Mouse (Mus musculus): ENCODE measurements at regions not wholly inside any gene's neighbourhood (a gene's known extent, or its start where the extent isn't known, plus 50 kb on each side); places are given as distances from the start of the nearest gene placed in this dataset.
"Not testable (repeated sequence)": the region's sequence is repeated elsewhere in the genome, so short reads cannot be mapped to it uniquely, and the experiment has no call there.

DNA sequence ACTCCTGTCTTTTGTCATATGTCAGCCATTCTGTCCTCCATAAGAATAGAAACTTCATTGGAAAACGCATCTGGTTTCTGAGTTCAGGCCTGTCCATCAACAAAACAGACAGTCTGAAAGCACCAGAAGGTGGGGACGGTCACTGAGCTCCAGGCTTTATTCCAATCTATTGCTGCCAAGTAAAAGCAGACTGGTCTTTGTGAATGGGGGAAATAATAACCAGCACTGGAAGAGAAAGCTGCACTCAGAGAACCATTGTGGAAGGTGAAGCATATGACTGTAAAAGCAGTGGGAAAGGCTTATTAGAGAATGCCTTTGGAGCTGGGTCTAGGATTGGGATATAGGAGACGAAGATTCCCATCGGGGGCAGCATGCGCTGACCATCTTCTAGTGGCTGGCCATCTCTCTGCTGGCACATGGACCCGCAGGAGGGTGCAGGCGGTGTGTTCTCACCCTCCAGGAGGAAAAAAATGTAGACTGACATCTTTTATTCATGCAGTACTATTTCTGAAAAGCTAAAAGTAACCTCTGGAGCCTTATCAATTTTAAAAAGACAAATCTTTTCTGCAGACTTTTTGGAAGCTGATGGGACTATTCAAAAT is 1638.0 kb downstream of the Car8 start:
- H3K9me3 ChIP-seq (replicated peaks) = no peaks in the 10 kb centered on the region
- no peaks in the 10 kb centered on the region for H3K4me1 ChIP-seq
- H3K9ac ChIP-seq (replicated peaks) = no peak overlapping the region
- no peak for ATAC-seq (ENCODE audit: low FRiP score)
- no peaks in the 10 kb centered on the region for H3K27me3 ChIP-seq (replicated peaks)
- no peak overlapping the region for H3K4me2 ChIP-seq
- no peak overlapping the region for H3K27ac ChIP-seq (replicated peaks)
- no peaks in the 10 kb centered on the region for H3K36me3 ChIP-seq
- H3K4me3 ChIP-seq (replicated peaks) = no peak overlapping the region
- 74% methylated on average over 7 of the region's 7 CpGs for WGBS

- no peak overlapping the region for H3K4me3 ChIP-seq (replicated peaks)
- H3K36me3 ChIP-seq = no peaks in the 10 kb centered on the region
- no peaks in the 10 kb centered on the region for H3K27me3 ChIP-seq (replicated peaks)
- ATAC-seq (ENCODE audit: low FRiP score) = no peak
- H3K27ac ChIP-seq (replicated peaks) = no peak overlapping the region
- no peaks in the 10 kb centered on the region for H3K9me3 ChIP-seq (replicated peaks)
- no peak overlapping the region for H3K9ac ChIP-seq (replicated peaks)
- 77% methylated on average over 1 of the region's 1 CpGs for WGBS
- H3K4me1 ChIP-seq = no peaks in the 10 kb centered on the region
- no peak overlapping the region for H3K4me2 ChIP-seq
These were observed 1642.5 kb downstream of the Car8 start for GRCm38 (mm10) chr4:6596321-6596720.

GRCm38 (mm10) chr4:6592890-6593289 is 1646.0 kb downstream of the Car8 start:
- not testable (repeated sequence) for H3K4me3 ChIP-seq (replicated peaks); H3K4me2 ChIP-seq; H3K9ac ChIP-seq (replicated peaks); H3K36me3 ChIP-seq; H3K27ac ChIP-seq (replicated peaks); H3K9me3 ChIP-seq (replicated peaks); H3K4me1 ChIP-seq; ATAC-seq (ENCODE audit: low FRiP score); H3K27me3 ChIP-seq (replicated peaks)
- 75% methylated on average over 3 of the region's 3 CpGs for WGBS

- no peak overlapping the region for H3K9ac ChIP-seq (replicated peaks)
- H3K4me3 ChIP-seq (replicated peaks) = no peak overlapping the region
- no peaks in the 10 kb centered on the region for H3K36me3 ChIP-seq
- H3K9me3 ChIP-seq (replicated peaks) = no peaks in the 10 kb centered on the region
- H3K4me2 ChIP-seq = no peak overlapping the region
- H3K27ac ChIP-seq (replicated peaks) = no peak overlapping the region
- H3K4me1 ChIP-seq = no peaks in the 10 kb centered on the region
- ATAC-seq (ENCODE audit: low FRiP score) = peak; percentile 74; the same call in 1 of the 2 replicates
- 37% methylated on average over 11 of the region's 11 CpGs for WGBS
- H3K27me3 ChIP-seq (replicated peaks) = no peaks in the 10 kb centered on the region
These were observed 1677.1 kb downstream of the Car8 start for GRCm38 (mm10) chr4:6561604-6562357.

- H3K9me3 ChIP-seq (replicated peaks) = no peaks in the 10 kb centered on the region
- H3K27me3 ChIP-seq (replicated peaks) = no peaks in the 10 kb centered on the region
- no peak overlapping the region for H3K4me2 ChIP-seq
- no peak overlapping the region for H3K4me3 ChIP-seq (replicated peaks)
- no peaks in the 10 kb centered on the region for H3K4me1 ChIP-seq
- no peak overlapping the region for H3K9ac ChIP-seq (replicated peaks)
- H3K36me3 ChIP-seq = no peaks in the 10 kb centered on the region
- H3K27ac ChIP-seq (replicated peaks) = no peak overlapping the region
- no peak for ATAC-seq (ENCODE audit: low FRiP score)
- over 99% methylated on average over 5 of the region's 5 CpGs for WGBS
These were observed 1699.2 kb downstream of the Car8 start for GRCm38 (mm10) chr4:6539626-6540025.

DNA sequence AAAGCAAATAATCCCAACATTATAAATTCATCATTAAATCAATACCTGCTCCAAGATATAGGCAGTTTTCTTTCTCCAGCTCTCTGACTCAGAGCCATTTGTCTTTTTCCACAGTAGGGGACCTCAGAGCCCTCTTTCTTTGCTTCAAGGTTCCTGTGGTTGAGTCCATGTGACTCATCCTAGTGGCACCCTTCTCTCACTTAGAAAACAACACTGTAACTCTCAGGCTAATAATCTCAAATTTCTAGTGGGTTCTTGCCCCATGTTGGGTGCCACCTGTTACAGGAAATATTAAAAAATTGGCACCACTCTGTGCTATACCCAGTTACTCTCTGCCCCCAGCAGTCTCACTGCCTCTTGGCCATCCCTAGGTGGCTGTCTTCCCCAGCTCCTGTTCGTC is 1706.4 kb downstream of the Car8 start:
- no peak overlapping the region for H3K4me3 ChIP-seq (replicated peaks)
- H3K4me1 ChIP-seq = no peaks in the 10 kb centered on the region
- no peaks in the 10 kb centered on the region for H3K36me3 ChIP-seq
- WGBS = 73% methylated on average over 1 of the region's 1 CpGs
- no peaks in the 10 kb centered on the region for H3K27me3 ChIP-seq (replicated peaks)
- H3K9me3 ChIP-seq (replicated peaks) = no peaks in the 10 kb centered on the region
- ATAC-seq (ENCODE audit: low FRiP score) = no peak
- H3K4me2 ChIP-seq = no peak overlapping the region
- H3K27ac ChIP-seq (replicated peaks) = no peak overlapping the region
- H3K9ac ChIP-seq (replicated peaks) = no peak overlapping the region

DNA sequence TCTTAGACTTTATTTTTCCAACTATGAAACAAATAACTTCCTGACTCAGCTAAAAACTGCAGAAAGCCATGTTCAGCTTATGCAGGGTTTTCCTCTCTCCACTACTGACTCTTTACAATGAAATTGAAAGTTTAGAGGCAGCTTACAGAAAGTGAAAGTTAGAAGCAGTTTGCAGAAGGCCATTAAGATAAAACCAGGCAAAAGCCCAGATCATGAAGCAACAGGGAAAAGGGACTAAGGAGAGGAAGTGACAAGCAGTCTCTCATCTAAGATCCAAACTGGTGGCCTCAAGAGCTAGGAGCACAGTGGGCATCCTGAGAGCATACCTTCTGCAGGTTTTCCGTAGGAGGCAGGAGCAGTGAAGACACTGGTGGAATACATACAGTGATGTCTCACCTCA is 1721.2 kb downstream of the Car8 start:
- WGBS = 93% methylated on average over 1 of the region's 1 CpGs
- no peak overlapping the region for H3K9ac ChIP-seq (replicated peaks)
- ATAC-seq (ENCODE audit: low FRiP score) = no peak

DNA sequence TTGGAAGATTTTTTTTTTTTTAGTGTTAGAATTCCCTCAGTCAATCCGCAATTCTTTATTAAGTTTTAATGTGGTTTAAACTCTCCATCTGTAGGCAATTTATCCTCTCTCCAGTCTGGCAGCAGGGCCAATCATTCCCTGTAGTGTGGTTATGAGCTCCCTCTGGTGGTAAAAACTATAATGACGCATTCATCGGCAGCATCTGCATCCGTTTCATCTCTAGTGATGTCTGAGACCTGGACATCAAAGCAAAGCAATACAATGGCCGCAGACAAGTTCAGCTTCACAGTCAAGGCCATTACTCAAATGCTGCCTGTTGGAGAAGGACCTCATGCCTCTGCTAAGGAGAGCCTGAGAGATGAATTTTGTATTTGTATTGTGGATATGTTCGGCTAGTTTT is 1721.7 kb upstream of the Impad1 start:
- no peaks in the 10 kb centered on the region for H3K27me3 ChIP-seq (replicated peaks)
- no peaks in the 10 kb centered on the region for H3K36me3 ChIP-seq
- no peak overlapping the region for H3K9ac ChIP-seq (replicated peaks)
- no peak overlapping the region for H3K27ac ChIP-seq (replicated peaks)
- no peaks in the 10 kb centered on the region for H3K9me3 ChIP-seq (replicated peaks)
- peak; percentile 71 for ATAC-seq (ENCODE audit: low FRiP score)
- no peak overlapping the region for H3K4me2 ChIP-seq
- H3K4me3 ChIP-seq (replicated peaks) = no peak overlapping the region
- 21% methylated on average over 6 of the region's 6 CpGs for WGBS
- peaks cover 10% of the 10 kb centered on the region for H3K4me1 ChIP-seq

More for the DNA sequence above, 1721.2 kb downstream of the Car8 start:
- no peaks in the 10 kb centered on the region for H3K9me3 ChIP-seq (replicated peaks)
- H3K36me3 ChIP-seq = no peaks in the 10 kb centered on the region
- H3K27ac ChIP-seq (replicated peaks) = no peak overlapping the region
- no peaks in the 10 kb centered on the region for H3K27me3 ChIP-seq (replicated peaks)
- H3K4me3 ChIP-seq (replicated peaks) = no peak overlapping the region
- H3K4me1 ChIP-seq = peaks cover 10% of the 10 kb centered on the region
- no peak overlapping the region for H3K4me2 ChIP-seq

DNA sequence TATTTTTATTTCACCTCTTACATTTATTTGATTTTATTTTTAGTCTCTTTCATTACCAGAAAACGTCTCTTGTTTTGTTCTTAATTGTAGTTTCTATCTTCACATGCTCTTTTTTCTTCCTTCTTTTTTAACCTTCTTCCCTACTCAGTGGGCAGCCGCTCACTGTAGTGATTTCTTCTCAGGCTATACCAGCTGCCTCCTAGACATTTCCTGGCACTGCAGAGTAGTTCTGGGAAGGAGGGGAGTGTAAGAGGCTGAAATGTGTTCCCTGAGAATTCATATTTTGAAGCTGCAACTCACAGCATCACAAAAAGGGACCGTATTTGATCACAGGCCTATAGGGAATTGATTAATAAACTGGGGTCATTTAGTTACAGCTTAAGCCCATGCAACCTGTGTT is 1720.5 kb upstream of the Impad1 start:
- H3K27me3 ChIP-seq (replicated peaks) = no peaks in the 10 kb centered on the region
- WGBS = 52% methylated on average over 3 of the region's 3 CpGs
- H3K9ac ChIP-seq (replicated peaks) = no peak overlapping the region
- 0 out of 2 replicates have a peak overlapping the region, but pooled peaks have one; percentile 33 for H3K27ac ChIP-seq (replicated peaks)
- no peaks in the 10 kb centered on the region for H3K9me3 ChIP-seq (replicated peaks)
- no peak overlapping the region for H3K4me3 ChIP-seq (replicated peaks)
- no peaks in the 10 kb centered on the region for H3K36me3 ChIP-seq
- H3K4me2 ChIP-seq = no peak overlapping the region
- no peak for ATAC-seq (ENCODE audit: low FRiP score)
- peaks cover 10% of the 10 kb centered on the region for H3K4me1 ChIP-seq

GRCm38 (mm10) chr4:6512749-6513364 is 1719.7 kb upstream of the Impad1 start:
- Histone ChIP-seq H3K9me3 (replicated peaks) (no peaks in the 10 kb centered on the region), H3K4me1 (peaks cover 10% of the 10 kb centered on the region), H3K27me3 (replicated peaks) (no peaks in the 10 kb centered on the region), H3K27ac (replicated peaks) (no peak overlapping the region), H3K9ac (replicated peaks) (no peak overlapping the region), H3K4me2 (peak overlapping the region; percentile 50), H3K4me3 (replicated peaks) (0 out of 2 replicates have a peak overlapping the region, but pooled peaks have one; percentile 14), H3K36me3 (no peaks in the 10 kb centered on the region)
- peak; percentile 92 for ATAC-seq (ENCODE audit: low FRiP score)
- WGBS = 16% methylated on average over 12 of the region's 12 CpGs

DNA sequence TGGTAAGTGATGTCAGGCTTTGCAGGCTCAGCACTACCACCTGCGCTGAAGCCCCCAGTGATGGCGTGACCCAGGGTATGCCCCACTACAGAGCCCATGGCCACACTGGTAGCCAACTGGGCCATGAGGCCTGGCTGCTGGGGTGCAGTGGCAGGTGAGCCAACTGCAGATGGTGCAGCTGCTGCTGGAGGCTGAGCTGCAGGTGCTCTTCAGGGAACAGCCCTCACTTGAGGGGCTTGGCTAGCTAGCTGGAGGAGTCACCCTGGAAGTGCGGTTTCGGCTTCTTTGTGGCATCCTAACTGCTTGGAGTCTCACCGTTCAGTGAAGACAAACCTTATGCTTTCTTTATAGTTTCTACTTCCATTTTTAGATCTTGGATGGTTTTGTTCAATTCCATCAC is 1714.9 kb upstream of the Impad1 start:
- Histone ChIP-seq H3K4me1 (peaks cover under 1% of the 10 kb centered on the region), H3K9ac (replicated peaks) (no peak overlapping the region), H3K4me2 (no peak overlapping the region), H3K27ac (replicated peaks) (no peak overlapping the region), H3K36me3 (no peaks in the 10 kb centered on the region), H3K9me3 (replicated peaks) (no peaks in the 10 kb centered on the region), H3K4me3 (replicated peaks) (no peak overlapping the region), H3K27me3 (replicated peaks) (no peaks in the 10 kb centered on the region)
- ATAC-seq (ENCODE audit: low FRiP score) = no peak
- WGBS = 94% methylated on average over 5 of the region's 5 CpGs
